Mouse (Mus musculus) spleen, postnatal 36 days (tissue): Measurements from ENCODE around the gene Gm11985.

Experiments
- DNase-seq, 2 experiments: peaks; one replicate each; pipeline ENCODE4 v3.0.0; 2022; ENCODE audit warnings: low spot score in 2 of 2, mixed read lengths in 1 of 2

Gm11985 gene

GRCm38 (mm10) chr11:7153081-7153480 is 35.3 kb downstream of the Gm11985 start:
- no peak for DNase-seq

- DNase-seq, result no peak
Measured at GRCm38 (mm10) chr11:7152371-7152770, 36.0 kb downstream of the Gm11985 start.

GRCm38 (mm10) chr11:7150511-7150910 is 37.9 kb downstream of the Gm11985 start:
- no peak for DNase-seq

GRCm38 (mm10) chr11:7149471-7149870 is 38.9 kb downstream of the Gm11985 start:
- no peak for DNase-seq

GRCm38 (mm10) chr11:7147945-7148344 is 40.4 kb downstream of the Gm11985 start:
- DNase-seq, result no peak

GRCm38 (mm10) chr11:7147536-7147935 is 40.8 kb downstream of the Gm11985 start:
- no peak for DNase-seq

- peak; percentile 37 to 43 for DNase-seq
Measured at GRCm38 (mm10) chr11:7145221-7145620, 43.1 kb downstream of the Gm11985 start.

- DNase-seq, result no peak
Measured at GRCm38 (mm10) chr11:7144369-7144768, 44.0 kb downstream of the Gm11985 start.

- no peak for DNase-seq
Measured at GRCm38 (mm10) chr11:7142725-7143124, 45.6 kb downstream of the Gm11985 start.

GRCm38 (mm10) chr11:7140449-7140848 is 47.9 kb downstream of the Gm11985 start:
- DNase-seq, result no peak

- DNase-seq, result no peak
Measured at GRCm38 (mm10) chr11:7138370-7138769, 50.0 kb downstream of the Gm11985 start.

- DNase-seq, result no peak
Measured at GRCm38 (mm10) chr11:7136246-7136855, 52.0 kb downstream of the Gm11985 start.

GRCm38 (mm10) chr11:7135763-7136162 is 52.6 kb downstream of the Gm11985 start:
- no peak for DNase-seq

GRCm38 (mm10) chr11:7135301-7135700 is 53.1 kb downstream of the Gm11985 start:
- no peak for DNase-seq

- DNase-seq, result no peak
Measured at GRCm38 (mm10) chr11:7134319-7134718, 54.0 kb downstream of the Gm11985 start.

GRCm38 (mm10) chr11:7133736-7134135 is 54.6 kb downstream of the Gm11985 start:
- no peak for DNase-seq
